Mouse (Mus musculus): ENCODE measurements around the gene Epb41. TPM values are rescaled to one million over a fixed set of nuclear protein-coding genes. Genes with fewer than 3 reads are reported as not detected.
A peak's percentile ranks its signal among the peaks of the same experiment; 100 is the strongest.

Epb41 gene
- total and polyA plus RNA-seq, 3 experiments: 58.7 to 256 (median 128) TPM

DNA sequence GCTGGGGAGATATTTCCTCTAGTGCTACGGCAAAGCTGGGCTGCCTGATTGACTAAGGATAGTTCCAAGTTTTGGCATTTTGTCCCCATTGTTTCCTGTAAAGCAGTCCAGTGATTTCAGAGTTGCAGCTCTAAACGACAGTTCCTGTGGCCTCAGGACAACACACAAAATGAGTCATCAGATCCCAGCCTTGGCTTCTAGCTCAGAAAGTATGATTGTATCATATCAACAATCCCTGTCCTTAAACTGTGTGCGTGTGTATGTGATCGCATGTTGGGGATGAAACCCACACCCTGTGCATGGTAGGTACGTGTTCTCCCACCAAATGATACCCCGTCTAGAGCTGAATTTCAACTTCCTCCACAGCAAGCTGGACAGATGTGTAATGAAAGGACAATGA lies 146.0 kb downstream of the Epb41 start:
- 44% methylated on average over 6 of the region's 6 CpGs for WGBS
- Histone ChIP-seq H3K27ac (no peak overlapping the region), H3K36me3 (ENCODE audit: control insufficient read depth, insufficient read depth, low read length) (peaks cover 2% of the 10 kb centered on the region), H3K9ac (ENCODE audit: low read depth, low read length) (no peak overlapping the region), H3K4me1 (ENCODE audit: control insufficient read depth, insufficient read depth, low read length) (no peaks in the 10 kb centered on the region; the same call in 1 of the 2 replicates), H3K79me2 (replicated peaks; ENCODE audit: control insufficient read depth, insufficient read depth, low read length) (no peaks in the 10 kb centered on the region), H3K4me3 (no peak overlapping the region), H3K27me3 (ENCODE audit: control insufficient read depth, insufficient read depth, low read length) (no peaks in the 10 kb centered on the region)
- no peak for DNase-seq
- intact Hi-C loops (cut with DNase I): no loop called here
- TF ChIP-seq EP300 (IDR thresholded peaks at IDR 0.05; ENCODE audit: insufficient read depth, low read depth, low read length) (no peak), POLR2A (IDR thresholded peaks at IDR 0.05; ENCODE audit: insufficient read depth, low read depth, low read length) (no peak), CTCF (IDR thresholded peaks at IDR 0.05) (no peak)

DNA sequence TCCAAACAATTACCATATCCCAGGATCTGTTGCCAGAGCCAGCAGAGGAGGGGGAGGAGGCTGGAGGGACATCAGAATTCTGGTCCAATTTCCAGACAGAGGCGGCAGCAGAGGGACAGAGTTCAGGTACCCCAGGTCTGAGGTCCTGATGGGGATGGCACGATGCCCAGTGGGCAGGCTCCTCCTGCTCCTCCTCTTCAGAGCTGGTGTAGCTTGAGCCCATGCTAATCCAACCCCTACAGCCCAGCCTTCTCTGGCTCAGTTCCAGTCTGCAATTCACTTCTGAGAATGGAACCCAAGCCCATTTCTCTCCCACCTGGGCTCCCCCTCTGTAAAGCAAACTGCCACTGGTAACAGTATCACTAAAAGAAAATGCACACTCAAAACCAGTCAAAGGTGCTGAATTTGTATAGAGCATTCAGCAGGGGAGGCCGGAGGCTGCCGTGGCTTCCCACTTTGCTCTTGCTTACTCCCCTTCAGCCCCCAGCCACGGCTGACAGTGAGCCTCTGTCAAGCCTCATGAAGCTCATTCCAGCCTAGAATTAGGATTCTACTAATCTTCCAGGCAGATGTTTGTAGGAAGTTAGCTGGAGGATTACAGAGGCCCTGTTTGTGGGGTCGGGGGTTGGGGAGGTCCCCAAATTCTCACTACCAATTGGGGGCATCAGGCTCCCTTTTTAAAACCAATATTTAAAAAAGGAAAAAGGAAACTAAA lies 150.9 kb downstream of the Epb41 start:
- no peak for TF ChIP-seq POLR2A (IDR thresholded peaks at IDR 0.05; ENCODE audit: insufficient read depth, low read depth, low read length)
- 73% methylated on average over 6 of the region's 6 CpGs for whole genome bisulfite sequencing
- Histone ChIP-seq H3K9ac (ENCODE audit: low read depth, low read length) (no peak overlapping the region), H3K36me3 (ENCODE audit: control insufficient read depth, insufficient read depth, low read length) (peaks cover under 1% of the 10 kb centered on the region), H3K27me3 (ENCODE audit: control insufficient read depth, insufficient read depth, low read length) (no peaks in the 10 kb centered on the region), H3K79me2 (replicated peaks; ENCODE audit: control insufficient read depth, insufficient read depth, low read length) (no peaks in the 10 kb centered on the region), H3K4me1 (ENCODE audit: control insufficient read depth, insufficient read depth, low read length) (peaks cover 4% of the 10 kb centered on the region), H3K27ac (no peak overlapping the region), H3K4me3 (no peak overlapping the region)
- DNase-seq: no peak
- intact Hi-C loops (cut with DNase I): no loop called here

GRCm38 (mm10) chr4:131922404-131922803 lies 152.7 kb downstream of the Epb41 start:
- no peak for TF ChIP-seq POLR2A (IDR thresholded peaks at IDR 0.05; ENCODE audit: insufficient read depth, low read depth, low read length)
- TF ChIP-seq EP300 (IDR thresholded peaks at IDR 0.05; ENCODE audit: insufficient read depth, low read depth, low read length): no peak
- no peak for TF ChIP-seq CTCF (IDR thresholded peaks at IDR 0.05)
- Histone ChIP-seq H3K79me2 (replicated peaks; ENCODE audit: control insufficient read depth, insufficient read depth, low read length) (no peaks in the 10 kb centered on the region), H3K27me3 (ENCODE audit: control insufficient read depth, insufficient read depth, low read length) (no peaks in the 10 kb centered on the region), H3K4me1 (ENCODE audit: control insufficient read depth, insufficient read depth, low read length) (peaks cover 10% of the 10 kb centered on the region), H3K4me3 (peak overlapping the region; percentile 75), H3K9ac (ENCODE audit: low read depth, low read length) (peak overlapping the region; percentile 78), H3K27ac (no peak overlapping the region; the same call in 1 of the 2 replicates), H3K36me3 (ENCODE audit: control insufficient read depth, insufficient read depth, low read length) (no peaks in the 10 kb centered on the region)
- intact Hi-C loops (cut with DNase I): no loop called here
- no peak for DNase-seq
- WGBS: 69% methylated on average over 15 of the region's 15 CpGs

- Histone ChIP-seq H3K4me3 (peak within 1 kb of the TSS; percentile 75), H3K27me3 (ENCODE audit: control insufficient read depth, insufficient read depth, low read length) (no peaks in the 10 kb centered on the region), H3K9ac (ENCODE audit: low read depth, low read length) (peak within 1 kb of the TSS; percentile 78), H3K36me3 (ENCODE audit: control insufficient read depth, insufficient read depth, low read length) (no peaks in the 10 kb centered on the region), H3K27ac (peak within 1 kb of the TSS; percentile 79), H3K4me1 (ENCODE audit: control insufficient read depth, insufficient read depth, low read length) (peaks cover 10% of the 10 kb centered on the region), H3K79me2 (replicated peaks; ENCODE audit: control insufficient read depth, insufficient read depth, low read length) (no peaks in the 10 kb centered on the region)
- intact Hi-C loops (cut with DNase I): no loop called here
- DNase-seq: peak; percentile 40 to 56
- 4% methylated on average over 130 of the region's 130 CpGs for WGBS
- TF ChIP-seq CTCF (IDR thresholded peaks at IDR 0.05): 0 out of 2 replicates have a peak, but pooled peaks have one; percentile 10
- no peak for TF ChIP-seq POLR2A (IDR thresholded peaks at IDR 0.05; ENCODE audit: insufficient read depth, low read depth, low read length)
Observed at GRCm38 (mm10) chr4:131921461-131922346, 153.4 kb downstream of the Epb41 start, which contains the start of gene Tmem200b. TSS of gene Tmem200b (plus strand) at chr4:131921771.

DNA sequence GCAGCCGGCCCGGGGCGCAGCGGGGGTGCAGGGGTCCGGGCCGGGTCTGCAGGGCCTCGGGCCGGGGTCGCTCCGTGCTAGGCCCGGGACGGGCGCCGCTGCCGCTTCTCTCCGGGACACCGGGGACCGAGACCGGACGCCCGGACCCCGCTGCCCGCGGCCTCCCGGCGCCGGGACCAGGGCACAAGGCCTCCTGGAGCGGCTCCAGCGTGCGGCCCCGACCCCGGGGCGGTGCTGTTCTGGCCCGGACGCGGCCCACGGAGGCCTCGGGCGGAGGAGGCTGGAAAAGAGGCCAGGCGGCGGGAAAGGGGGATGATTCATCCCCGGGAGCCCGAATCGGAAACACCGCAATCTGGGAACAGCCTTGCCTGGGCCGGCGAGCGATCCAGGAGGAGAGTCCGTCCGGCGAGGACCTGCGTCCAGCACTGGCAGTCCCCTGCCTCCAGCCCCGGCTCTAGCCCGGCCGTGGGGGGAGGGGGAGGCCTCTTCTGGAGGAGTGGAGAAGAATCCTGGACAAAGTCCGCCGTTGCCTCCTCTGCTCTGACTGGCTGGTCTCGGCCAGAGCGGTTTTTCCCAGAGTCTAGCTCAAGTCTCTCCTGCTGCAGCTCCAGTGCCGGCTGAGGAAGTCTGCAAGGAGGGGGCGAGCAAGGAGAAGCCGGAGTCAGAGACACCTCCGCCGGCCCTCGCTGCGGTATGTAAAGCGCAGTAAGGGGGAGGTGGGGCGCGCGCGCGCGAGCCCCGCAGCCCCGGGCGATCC lies 154.3 kb downstream of the Epb41 start:
- Histone ChIP-seq H3K4me1 (ENCODE audit: control insufficient read depth, insufficient read depth, low read length) (peaks cover 12% of the 10 kb centered on the region), H3K27me3 (ENCODE audit: control insufficient read depth, insufficient read depth, low read length) (no peaks in the 10 kb centered on the region)
- 2% methylated on average over 67 of the region's 76 CpGs for WGBS

More for the DNA sequence above, 154.3 kb downstream of the Epb41 start:
- peak; percentile 76 to 86 for DNase-seq
- H3K27ac ChIP-seq: peak overlapping the region; percentile 79
- intact Hi-C loops (cut with DNase I): no loop called here
- H3K4me3 ChIP-seq: peak overlapping the region; percentile 75
- H3K79me2 ChIP-seq (replicated peaks; ENCODE audit: control insufficient read depth, insufficient read depth, low read length): no peaks in the 10 kb centered on the region
- peak overlapping the region; percentile 78 for H3K9ac ChIP-seq (ENCODE audit: low read depth, low read length)
- no peaks in the 10 kb centered on the region for H3K36me3 ChIP-seq (ENCODE audit: control insufficient read depth, insufficient read depth, low read length)
- no peak for TF ChIP-seq CTCF (IDR thresholded peaks at IDR 0.05)
- no peak for TF ChIP-seq EP300 (IDR thresholded peaks at IDR 0.05; ENCODE audit: insufficient read depth, low read depth, low read length)
- no peak for TF ChIP-seq POLR2A (IDR thresholded peaks at IDR 0.05; ENCODE audit: insufficient read depth, low read depth, low read length)

All from heart, adult 2 months (tissue).